Mouse (Mus musculus) intestine, embryonic 14.5 days (tissue): Measurements from ENCODE around the gene Pth2. TPM values are rescaled to one million over a fixed set of nuclear protein-coding genes. Genes with fewer than 3 reads are reported as not detected.

Experiments used
- ATAC-seq: fragments of 200-750 bp; cut with Nextera tagmentation; replicated peaks from 2 replicates; pipeline ENCODE4 v1.8.0; 2017; ENCODE audit warnings: low read depth, moderate number of reproducible peaks, moderate TSS enrichment, moderate library complexity; ENCODE audit not compliant: low FRiP score, low TSS enrichment
- DNase-seq: peaks from one replicate; pipeline ENCODE4 v3.0.0-alpha.2; 2018; ENCODE audit warnings: low spot score
- H3K27ac ChIP-seq: fragments of 300-500 bp; sonication (generic); 2 replicates; pipeline ENCODE4 v1.5.1; 2014; ENCODE audit warnings: low read depth, mild to moderate bottlenecking, control low read depth
- H3K27me3 ChIP-seq: fragments of 300-500 bp; sonication (generic); replicated peaks from 2 replicates; pipeline ENCODE4 v1.6.1; 2014; ENCODE audit warnings: low read length, control low read depth; ENCODE audit not compliant: control insufficient read depth, insufficient read depth
- H3K36me3 ChIP-seq: fragments of 300-500 bp; sonication (generic); 2 replicates; pipeline ENCODE4 v1.6.1; 2014; ENCODE audit warnings: low read length, control low read depth; ENCODE audit not compliant: control insufficient read depth, insufficient read depth
- H3K4me1 ChIP-seq: fragments of 300-500 bp; sonication (generic); replicated peaks from 2 replicates; pipeline ENCODE4 v1.6.1; 2014; ENCODE audit warnings: low read length, control low read depth, mixed read lengths; ENCODE audit not compliant: control insufficient read depth, insufficient read depth
- H3K4me2 ChIP-seq: fragments of 300-500 bp; sonication (generic); 2 replicates; pipeline ENCODE4 v1.6.1; 2014; ENCODE audit warnings: low read length
- H3K4me3 ChIP-seq: fragments of 300-500 bp; sonication (generic); 2 replicates; pipeline ENCODE4 v1.5.1; 2014; ENCODE audit warnings: low read depth, low read length, control low read depth, mixed read lengths
- H3K9ac ChIP-seq: fragments of 300-500 bp; sonication (generic); 2 replicates; pipeline ENCODE4 v1.6.1; 2014; ENCODE audit warnings: mild to moderate bottlenecking, low read length
- H3K9me3 ChIP-seq: fragments of 300-500 bp; sonication (generic); 2 replicates; pipeline ENCODE4 v1.6.1; 2016; ENCODE audit warnings: low read length, control low read depth; ENCODE audit not compliant: control insufficient read depth
- WGBS: fragments of 180-500 bp; shearing (Covaris S2); extraction: QIAGEN DNeasy Blood & Tissue Kit; methylation state at CpG from one replicate; pipeline ENCODE4 v1.1.7; 2014; 5-methylcytosine and 5-hydroxymethylcytosine counted together
- microRNA-seq: library from miRNA; unstranded; fragments of <30 nt; microRNA quantifications from one replicate; pipeline ENCODE4, GENCODE M21; 2016
- polyA plus RNA-seq: library from polyadenylated mRNA; unstranded; fragments of >200 nt; fragmentation: Nextera tagmentation; extraction: Ambion mirVana; gene quantifications from 2 replicates; pipeline ENCODE4 v1.2.1, GENCODE M21; 2014

The Pth2 gene
- polyA plus RNA-seq, 1 experiment from 2014 or later: not detected

DNA sequence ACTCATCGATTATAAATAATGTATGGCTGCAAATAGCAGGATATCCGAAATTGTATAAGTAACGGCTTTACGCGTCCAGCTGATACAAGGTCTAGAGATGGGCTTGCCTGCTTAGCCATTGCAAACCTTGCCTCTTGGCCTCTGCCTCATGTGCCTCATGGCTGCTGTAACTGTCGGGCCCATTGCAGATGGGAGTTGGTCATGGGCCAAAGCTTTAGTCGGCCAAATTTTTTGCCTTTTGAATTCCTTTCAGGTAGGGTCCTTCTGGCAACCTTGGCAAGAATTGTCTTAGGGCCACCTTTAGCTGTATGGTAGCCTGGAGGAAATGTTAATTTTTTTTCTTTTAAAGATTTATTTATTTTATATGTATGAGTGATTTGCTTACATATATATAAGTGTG is 44.0 kb downstream of the Pth2 start:
- no peaks in the 10 kb centered on the region for H3K27me3 ChIP-seq
- no peaks in the 10 kb centered on the region for H3K9me3 ChIP-seq
- DNase-seq: no peak
- no peak overlapping the region for H3K4me2 ChIP-seq
- H3K27ac ChIP-seq: no peak overlapping the region
- no peaks in the 10 kb centered on the region for H3K4me1 ChIP-seq
- H3K36me3 ChIP-seq: peaks cover 98% of the 10 kb centered on the region
- 93% methylated on average over 7 of the region's 7 CpGs for WGBS
- ATAC-seq: no peak
- no peak overlapping the region for H3K4me3 ChIP-seq
- no peak overlapping the region for H3K9ac ChIP-seq

DNA sequence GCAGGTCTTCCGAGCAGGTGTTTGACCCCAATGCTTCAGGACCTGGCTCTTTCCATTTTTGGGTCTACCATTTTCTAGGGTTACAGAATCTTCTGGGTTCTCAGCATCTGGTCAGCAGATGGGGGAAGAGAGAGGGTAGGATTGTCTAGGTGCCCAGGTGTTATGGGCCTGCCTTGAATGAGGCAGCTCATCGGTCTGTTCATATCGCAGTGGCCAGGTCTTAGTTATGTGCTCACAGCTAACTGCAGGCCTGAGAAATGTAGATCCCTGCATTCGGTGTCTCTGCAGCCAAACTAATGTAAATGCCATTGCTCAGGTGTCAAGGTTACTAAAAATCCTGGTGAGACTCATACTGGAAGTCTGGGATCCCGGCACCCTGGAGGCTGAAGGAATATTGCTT is 45.6 kb downstream of the Pth2 start:
- Histone ChIP-seq H3K27ac (no peak overlapping the region), H3K4me2 (no peak overlapping the region), H3K9ac (no peak overlapping the region), H3K27me3 (no peaks in the 10 kb centered on the region), H3K4me3 (no peak overlapping the region), H3K36me3 (peaks cover 92% of the 10 kb centered on the region), H3K9me3 (no peaks in the 10 kb centered on the region), H3K4me1 (no peaks in the 10 kb centered on the region)
- ATAC-seq (no peak), DNase-seq (no peak)
- WGBS: 95% methylated on average over 5 of the region's 5 CpGs

DNA sequence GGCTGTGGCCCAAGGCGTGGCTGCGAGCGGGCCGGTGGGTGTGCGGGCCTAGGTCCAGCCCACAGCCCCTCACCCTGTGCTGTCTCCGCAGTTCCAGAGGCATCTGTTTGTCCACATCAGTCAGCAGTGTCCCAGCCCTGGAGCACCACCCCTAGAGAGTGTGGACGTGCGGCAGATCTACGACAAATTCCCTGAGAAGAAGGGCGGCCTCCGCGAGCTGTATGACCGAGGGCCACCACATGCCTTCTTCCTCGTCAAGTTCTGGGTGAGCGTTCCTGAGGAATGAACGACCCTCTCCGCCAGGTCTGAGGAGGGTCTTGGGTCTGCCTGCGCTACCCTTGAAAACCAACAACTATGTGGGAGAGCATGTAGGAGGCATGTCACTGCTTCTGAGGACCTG is 47.8 kb downstream of the Pth2 start:
- no peak overlapping the region for H3K9ac ChIP-seq
- WGBS: 95% methylated on average over 18 of the region's 18 CpGs
- H3K27me3 ChIP-seq: no peaks in the 10 kb centered on the region
- H3K4me1 ChIP-seq: peaks cover 6% of the 10 kb centered on the region; the same call in 1 of the 2 replicates
- H3K36me3 ChIP-seq: peaks cover 92% of the 10 kb centered on the region
- no peaks in the 10 kb centered on the region for H3K9me3 ChIP-seq
- H3K27ac ChIP-seq: no peak overlapping the region
- ATAC-seq (no peak), DNase-seq (no peak)
- H3K4me2 ChIP-seq: no peak overlapping the region
- no peak overlapping the region for H3K4me3 ChIP-seq

DNA sequence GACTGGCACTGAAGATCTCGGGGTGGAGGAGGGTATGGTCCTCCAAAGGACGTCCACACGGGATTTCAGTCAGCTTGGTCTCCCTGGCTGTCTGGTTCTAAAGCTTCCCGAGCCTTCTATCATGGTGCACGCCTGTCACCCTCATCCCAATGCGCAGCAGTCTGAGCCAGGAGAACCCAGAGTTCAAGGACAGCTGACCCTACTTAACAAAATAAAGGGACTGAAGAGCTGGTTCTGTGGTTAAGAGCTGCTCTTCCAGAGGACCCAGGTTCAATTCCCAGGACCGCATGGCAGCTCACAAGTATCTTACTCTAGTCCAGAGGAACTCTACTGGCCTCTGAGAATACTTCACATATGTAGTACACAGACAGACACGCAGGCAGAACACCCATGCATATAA is 48.3 kb downstream of the Pth2 start:
- 90% methylated on average over 8 of the region's 8 CpGs for WGBS
- peaks cover 91% of the 10 kb centered on the region for H3K36me3 ChIP-seq

DNA sequence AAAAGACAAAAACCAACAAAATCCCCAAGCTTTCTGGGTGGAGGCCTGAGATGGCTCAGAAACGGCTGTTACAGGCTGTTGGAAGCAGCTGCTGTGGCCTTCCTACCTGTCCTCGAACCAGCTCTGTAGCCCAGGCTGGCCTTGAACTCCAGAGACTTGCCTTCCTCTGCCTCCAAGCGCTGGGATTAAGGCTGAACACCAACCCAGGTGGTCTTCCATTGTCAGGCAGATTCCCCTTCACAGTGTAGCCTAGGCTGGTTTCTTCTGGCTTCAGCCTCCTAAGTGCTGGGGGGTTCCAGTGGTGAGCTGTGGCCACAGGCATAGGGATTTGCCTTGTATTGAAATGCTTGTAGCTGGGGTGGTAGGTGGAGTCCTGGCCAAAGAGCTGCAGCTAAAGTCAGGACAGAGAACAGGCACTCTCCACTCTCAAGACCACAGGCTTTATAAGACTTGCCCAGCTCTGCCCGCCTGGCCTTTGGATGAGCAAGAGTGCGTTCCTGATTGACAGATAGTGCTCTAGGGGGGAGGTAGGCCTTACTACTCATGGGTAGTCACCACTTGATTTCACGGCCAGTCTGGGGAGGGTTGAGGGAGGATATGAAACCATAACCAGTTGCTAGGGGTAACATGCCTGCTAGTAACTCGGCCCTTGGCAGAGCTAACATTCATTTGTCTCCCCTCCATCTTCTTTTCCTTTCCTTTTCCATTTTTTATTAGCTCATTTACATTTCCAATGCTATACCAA is 48.8 kb downstream of the Pth2 start:
- DNase-seq: no peak

More for the DNA sequence above, 48.3 kb downstream of the Pth2 start:
- ATAC-seq (no peak), DNase-seq (no peak)
- Histone ChIP-seq H3K27ac (no peak overlapping the region), H3K4me1 (peaks cover 11% of the 10 kb centered on the region), H3K9ac (no peak overlapping the region), H3K9me3 (no peaks in the 10 kb centered on the region), H3K4me2 (no peak overlapping the region), H3K4me3 (no peak overlapping the region), H3K27me3 (no peaks in the 10 kb centered on the region)

DNA sequence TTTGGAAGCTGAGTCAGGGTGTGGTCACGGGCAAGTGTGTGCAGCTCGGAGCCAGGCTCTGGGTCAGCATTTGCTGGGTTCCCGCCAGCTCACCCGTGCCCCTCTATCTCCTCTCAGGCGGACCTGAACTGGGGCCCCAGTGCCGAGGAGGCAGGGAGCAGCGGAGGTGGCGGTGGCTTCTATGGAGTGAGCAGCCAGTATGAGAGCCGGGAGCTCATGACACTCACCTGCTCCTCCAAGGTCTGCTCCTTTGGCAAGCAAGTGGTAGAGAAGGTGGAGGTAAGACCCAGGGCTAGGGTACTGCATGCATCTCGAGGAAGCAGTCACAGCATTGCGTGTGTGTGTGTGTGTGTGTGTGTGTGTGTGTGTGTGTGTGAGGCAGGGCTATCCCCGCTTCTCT is 50.4 kb downstream of the Pth2 start:
- ATAC-seq (no peak), DNase-seq (no peak)
- Histone ChIP-seq H3K27ac (no peak overlapping the region), H3K4me1 (peaks cover 24% of the 10 kb centered on the region), H3K36me3 (peaks cover 70% of the 10 kb centered on the region), H3K27me3 (no peaks in the 10 kb centered on the region), H3K4me3 (no peak overlapping the region), H3K9me3 (no peaks in the 10 kb centered on the region), H3K9ac (no peak overlapping the region), H3K4me2 (no peak overlapping the region)
- 86% methylated on average over 12 of the region's 12 CpGs for WGBS

More for the DNA sequence above, 48.8 kb downstream of the Pth2 start:
- H3K9ac ChIP-seq: no peak overlapping the region
- H3K4me1 ChIP-seq: peaks cover 14% of the 10 kb centered on the region
- no peak for ATAC-seq
- 88% methylated on average over 7 of the region's 7 CpGs for WGBS
- H3K4me2 ChIP-seq: no peak overlapping the region
- H3K9me3 ChIP-seq: no peaks in the 10 kb centered on the region
- no peak overlapping the region for H3K27ac ChIP-seq
- H3K27me3 ChIP-seq: no peaks in the 10 kb centered on the region
- peaks cover 86% of the 10 kb centered on the region for H3K36me3 ChIP-seq
- H3K4me3 ChIP-seq: no peak overlapping the region

Small RNA genes within 50 kb of the gene (microRNA-seq; reads per million reads assigned to microRNA genes)
- gene Mir7055: not detected

Other genes starting within 250 kb of the Pth2 start
- not detected in 2 replicates for gene Tsks, start 237.8 kb upstream of the Pth2 start, polyA plus RNA-seq
- gene Cpt1c, start 206.1 kb upstream of the Pth2 start, polyA plus RNA-seq: 21.9 and 24.7 TPM in 2 replicates
- gene Prmt1, start 194.4 kb upstream of the Pth2 start, polyA plus RNA-seq: 208 and 211 TPM in 2 replicates
- 84.3 and 91.7 TPM in 2 replicates for gene Irf3, start 183.3 kb upstream of the Pth2 start, polyA plus RNA-seq
- 54.3 and 55.2 TPM in 2 replicates for gene Bcl2l12, start 182.3 kb upstream of the Pth2 start, polyA plus RNA-seq
- gene Scaf1, start 164.6 kb upstream of the Pth2 start, polyA plus RNA-seq: 45.3 and 49.4 TPM in 2 replicates
- gene Rras, start 163.0 kb upstream of the Pth2 start, polyA plus RNA-seq: 69.1 and 70.2 TPM in 2 replicates
- 14.0 and 15.0 TPM in 2 replicates for gene Prr12, start 128.1 kb upstream of the Pth2 start, polyA plus RNA-seq
- 57.2 and 63.0 TPM in 2 replicates for gene Nosip, start 118.6 kb upstream of the Pth2 start, polyA plus RNA-seq
- 21.8 and 24.0 TPM in 2 replicates for gene Prrg2, start 118.3 kb upstream of the Pth2 start, polyA plus RNA-seq
- 313 and 323 TPM in 2 replicates for gene Rcn3, start 88.8 kb upstream of the Pth2 start, polyA plus RNA-seq
- 64.1 and 65.1 TPM in 2 replicates for gene Fcgrt, start 77.1 kb upstream of the Pth2 start, polyA plus RNA-seq
- 1,923 and 1,961 TPM in 2 replicates for gene Rps11, start 56.6 kb upstream of the Pth2 start, polyA plus RNA-seq
- gene Rpl13a, start 52.2 kb upstream of the Pth2 start, polyA plus RNA-seq: 1,687 and 1,710 TPM in 2 replicates
- 0.72 and 0.81 TPM in 2 replicates for gene Gm45713, start 44.8 kb upstream of the Pth2 start, polyA plus RNA-seq
- 1.3 and 2.1 TPM in 2 replicates for gene Flt3l, start 44.6 kb upstream of the Pth2 start, polyA plus RNA-seq
- gene Pih1d1, start 26.7 kb upstream of the Pth2 start, polyA plus RNA-seq: 108 and 113 TPM in 2 replicates
- gene Aldh16a1, start 26.4 kb upstream of the Pth2 start, polyA plus RNA-seq: 50.9 and 66.6 TPM in 2 replicates
- gene Slc17a7, start 17.0 kb upstream of the Pth2 start, polyA plus RNA-seq: 0.07 TPM in 1 of 2 replicates, not detected in the other
- not detected in 2 replicates for gene Gfy, start 1.4 kb upstream of the Pth2 start, polyA plus RNA-seq
- 0.43 and 0.73 TPM in 2 replicates for gene Ccdc155, start 23.9 kb downstream of the Pth2 start, polyA plus RNA-seq
- gene Dkkl1, start 31.2 kb downstream of the Pth2 start, polyA plus RNA-seq: 0.80 and 1.0 TPM in 2 replicates
- gene Tead2, start 34.8 kb downstream of the Pth2 start, polyA plus RNA-seq: 129 and 139 TPM in 2 replicates
- 2.6 and 3.0 TPM in 2 replicates for gene Cd37, start 58.1 kb downstream of the Pth2 start, polyA plus RNA-seq
- gene Slc6a16, start 60.1 kb downstream of the Pth2 start, polyA plus RNA-seq: 0.24 TPM in 1 of 2 replicates, not detected in the other
- gene Slc6a21, start 96.5 kb downstream of the Pth2 start, polyA plus RNA-seq: not detected in 2 replicates
- gene Trpm4, start 152.8 kb downstream of the Pth2 start, polyA plus RNA-seq: 18.7 and 21.3 TPM in 2 replicates
- 0.58 and 0.63 TPM in 2 replicates for gene Hrc, start 154.3 kb downstream of the Pth2 start, polyA plus RNA-seq
- 5.5 and 5.8 TPM in 2 replicates for gene Ppfia3, start 186.0 kb downstream of the Pth2 start, polyA plus RNA-seq
- 3.0 and 3.2 TPM in 2 replicates for gene Lin7b, start 189.6 kb downstream of the Pth2 start, polyA plus RNA-seq
- gene Snrnp70, start 214.7 kb downstream of the Pth2 start, polyA plus RNA-seq: 77.1 and 86.0 TPM in 2 replicates
- gene Kcna7, start 224.7 kb downstream of the Pth2 start, polyA plus RNA-seq: 0.11 TPM in 1 of 2 replicates, not detected in the other
- 2.3 and 3.9 TPM in 2 replicates for gene Ntf5, start 232.7 kb downstream of the Pth2 start, polyA plus RNA-seq
- 0.38 and 0.47 TPM in 2 replicates for gene Lhb, start 239.8 kb downstream of the Pth2 start, polyA plus RNA-seq